Mouse (Mus musculus) lung, adult 2 months (tissue): ENCODE data around the gene Ntn1.

Experiments used
- CTCF ChIP-seq: fragments of 200-500 bp; IDR thresholded peaks from 2 replicates; pipeline ENCODE4 v1.5.1; 2011; ENCODE audit warnings: mild to moderate bottlenecking, low read length, control low read depth; ENCODE audit not compliant: insufficient read depth
- POLR2A ChIP-seq: fragments of 200-500 bp; IDR thresholded peaks from 2 replicates; pipeline ENCODE4 v1.6.1; 2011; ENCODE audit warnings: low read depth, mild to moderate bottlenecking, control low read depth, low read length, borderline replicate concordance; ENCODE audit errors: extremely low read depth

DNA sequence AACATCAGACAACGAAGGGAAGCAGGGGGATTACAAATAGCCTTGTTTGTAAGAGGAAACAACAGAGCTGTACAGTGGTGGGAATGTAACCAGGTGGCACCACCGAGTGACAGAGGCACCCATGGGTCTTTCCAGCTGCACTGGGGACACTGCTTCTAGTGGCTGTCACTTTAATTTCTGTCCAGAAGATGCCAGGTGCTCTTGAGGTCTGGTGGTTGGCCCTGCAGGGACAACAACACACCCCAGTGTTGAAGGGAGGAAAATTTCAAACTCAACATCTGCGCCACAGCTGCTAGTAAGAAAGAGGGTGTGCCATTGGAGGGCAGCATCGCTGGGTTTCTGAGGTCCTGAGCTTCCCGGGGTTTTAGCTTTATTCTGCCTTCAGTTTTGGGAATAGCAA is 30.0 kb upstream of the Ntn1 start:
- TF ChIP-seq CTCF (no peak), POLR2A (no peak)
